Mouse (Mus musculus) heart, adult 2 months (tissue): ENCODE results near the gene Gm28051.

Experiments used
- CTCF ChIP-seq: fragments of 200-600 bp; IDR thresholded peaks from 2 replicates; pipeline ENCODE4 v1.8.1; 2022; ENCODE audit warnings: antibody characterized with exemption, mild to moderate bottlenecking, moderate library complexity
- POLR2A ChIP-seq: fragments of 200-500 bp; IDR thresholded peaks from 2 replicates; pipeline ENCODE4 v1.6.1; 2011; ENCODE audit warnings: mild to moderate bottlenecking, low read depth, low read length, control low read depth; ENCODE audit not compliant: insufficient read depth

- TF ChIP-seq CTCF (no peak), POLR2A (no peak)
These were observed 9.3 kb downstream of the Gm28051 start for GRCm38 (mm10) chr12:102748256-102748655.
